ENCODE assay signal across 8 mouse cellular contexts in the genomic region with DNA sequence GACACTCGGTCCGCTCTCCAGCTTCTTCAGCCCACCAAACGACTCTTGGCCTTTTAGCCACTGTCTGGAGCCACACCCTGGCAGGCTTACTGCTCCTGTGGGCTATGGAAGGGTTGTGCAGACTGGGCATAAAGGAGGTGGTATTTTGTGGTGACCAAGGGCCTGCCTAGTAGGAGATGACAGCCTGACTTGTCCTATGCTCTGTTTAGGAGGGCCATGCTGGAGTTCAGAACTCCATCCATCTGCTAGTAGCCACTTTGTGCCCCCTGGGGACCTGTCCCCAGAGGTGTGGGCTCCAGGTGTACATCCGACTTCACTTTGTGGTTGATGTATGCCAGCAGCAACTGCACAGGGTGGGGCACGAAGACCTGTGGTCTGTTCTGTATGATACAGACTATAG. TPM values are rescaled to one million over a fixed set of nuclear protein-coding genes. Genes with fewer than 3 reads are reported as not detected.
DNase-seq lines count a peak whose midpoint lies in the region; ATAC-seq lines count a peak whose summit lies in the region.

No protein-coding gene starts in this region.

- H3K9ac ChIP-seq in heart, embryonic 12.5 days: peak overlapping the region; percentile 86
- H3K9ac ChIP-seq in embryonic facial prominence, embryonic 11.5 days (replicated peaks; ENCODE audit: low read length): peak overlapping the region; percentile 85; the same call in 1 of the 2 replicates
- peak overlapping the region; percentile 96 for H3K9ac ChIP-seq in hindbrain, embryonic 12.5 days
- peak overlapping the region; percentile 90 for H3K9ac ChIP-seq in midbrain, embryonic 11.5 days (ENCODE audit: low read length)

- H3K36me3 ChIP-seq in heart, embryonic 12.5 days: peaks cover 19% of the 10 kb centered on the region
- H3K36me3 ChIP-seq in embryonic facial prominence, embryonic 11.5 days (replicated peaks; ENCODE audit: control insufficient read depth, insufficient read depth, low read depth, low read length): peaks cover 7% of the 10 kb centered on the region
- H3K36me3 ChIP-seq in hindbrain, embryonic 12.5 days: peaks cover 25% of the 10 kb centered on the region
- peaks cover 16% of the 10 kb centered on the region for H3K36me3 ChIP-seq in midbrain, embryonic 11.5 days (ENCODE audit: control insufficient read depth, insufficient read depth, low read length)

- H3K27me3 ChIP-seq in heart, embryonic 12.5 days (replicated peaks): no peaks in the 10 kb centered on the region
- no peaks in the 10 kb centered on the region for H3K27me3 ChIP-seq in embryonic facial prominence, embryonic 11.5 days (ENCODE audit: control insufficient read depth, insufficient read depth, low read length)
- no peaks in the 10 kb centered on the region for H3K27me3 ChIP-seq in hindbrain, embryonic 12.5 days
- H3K27me3 ChIP-seq in midbrain, embryonic 11.5 days (ENCODE audit: control insufficient read depth, insufficient read depth, low read length): no peaks in the 10 kb centered on the region

- H3K4me2 ChIP-seq in heart, embryonic 12.5 days: peak overlapping the region; percentile 99
- peak overlapping the region; percentile 96 for H3K4me2 ChIP-seq in embryonic facial prominence, embryonic 11.5 days (ENCODE audit: low read depth, low read length)
- peak overlapping the region; percentile 88 for H3K4me2 ChIP-seq in hindbrain, embryonic 12.5 days (replicated peaks)
- H3K4me2 ChIP-seq in midbrain, embryonic 11.5 days: peak overlapping the region; percentile 64

- H3K9me3 ChIP-seq in heart, embryonic 12.5 days (replicated peaks): no peaks in the 10 kb centered on the region
- H3K9me3 ChIP-seq in embryonic facial prominence, embryonic 11.5 days (replicated peaks; ENCODE audit: control insufficient read depth, low read length): no peaks in the 10 kb centered on the region
- H3K9me3 ChIP-seq in hindbrain, embryonic 12.5 days (replicated peaks): no peaks in the 10 kb centered on the region
- no peaks in the 10 kb centered on the region for H3K9me3 ChIP-seq in midbrain, embryonic 11.5 days (ENCODE audit: control insufficient read depth, low read length)

- H3K4me1 ChIP-seq in heart, embryonic 12.5 days (replicated peaks): peaks cover 55% of the 10 kb centered on the region
- H3K4me1 ChIP-seq in embryonic facial prominence, embryonic 11.5 days (ENCODE audit: control insufficient read depth, insufficient read depth, low read length): peaks cover 9% of the 10 kb centered on the region
- H3K4me1 ChIP-seq in hindbrain, embryonic 12.5 days: peaks cover 67% of the 10 kb centered on the region
- peaks cover 47% of the 10 kb centered on the region for H3K4me1 ChIP-seq in midbrain, embryonic 11.5 days (ENCODE audit: control insufficient read depth, insufficient read depth, low read length)

- ATAC-seq in heart, embryonic 12.5 days (ENCODE audit: insufficient number of reproducible peaks, low FRiP score): no peak
- no peak for ATAC-seq in embryonic facial prominence, embryonic 11.5 days (replicated peaks; ENCODE audit: insufficient number of reproducible peaks, low FRiP score, low TSS enrichment, low read depth)
- no peak; the same call in 1 of the 2 replicates for ATAC-seq in hindbrain, embryonic 12.5 days (ENCODE audit: low FRiP score)
- no peak for ATAC-seq in midbrain, embryonic 11.5 days (ENCODE audit: low FRiP score)
- ATAC-seq in frontal cortex, adult (ENCODE audit: low TSS enrichment): no peak

- peak overlapping the region; percentile 97; the same call in 1 of the 2 replicates for H3K27ac ChIP-seq in heart, embryonic 12.5 days (ENCODE audit: poor library complexity, severe bottlenecking)
- no peak overlapping the region for H3K27ac ChIP-seq in embryonic facial prominence, embryonic 11.5 days (replicated peaks; ENCODE audit: low read depth, low read length)
- H3K27ac ChIP-seq in hindbrain, embryonic 12.5 days: peak overlapping the region; percentile 92
- H3K27ac ChIP-seq in midbrain, embryonic 11.5 days (ENCODE audit: low read depth, low read length): peak overlapping the region; percentile 87; the same call in 1 of the 2 replicates

- WGBS in heart, embryonic 12.5 days: 60% methylated on average over 5 of the region's 5 CpGs
- 56% methylated on average over 5 of the region's 5 CpGs for WGBS in embryonic facial prominence, embryonic 11.5 days
- 58% methylated on average over 5 of the region's 5 CpGs for WGBS in hindbrain, embryonic 12.5 days
- 56% methylated on average over 5 of the region's 5 CpGs for WGBS in midbrain, embryonic 11.5 days

- peak overlapping the region; percentile 74 for H3K4me3 ChIP-seq in heart, embryonic 12.5 days
- H3K4me3 ChIP-seq in embryonic facial prominence, embryonic 11.5 days (ENCODE audit: low read depth, low read length): peak overlapping the region; percentile 83
- H3K4me3 ChIP-seq in hindbrain, embryonic 12.5 days: peak overlapping the region; percentile 76
- peak overlapping the region; percentile 85 for H3K4me3 ChIP-seq in midbrain, embryonic 11.5 days (ENCODE audit: low read depth, low read length)

- DNase-seq in heart, adult 9 months (ENCODE audit: low spot score in 2 of 2): no peak
- no peak for DNase-seq in embryonic facial prominence, embryonic 11.5 days (ENCODE audit: low spot score)
- DNase-seq in midbrain, embryonic 11.5 days (ENCODE audit: low spot score, missing footprints): peak; percentile 85
- no peak for DNase-seq in ovary, postnatal 10 days (ENCODE audit: low spot score)
- no peak for DNase-seq in embryo, embryonic 10 days (ENCODE audit: low spot score)

RNA-seq across cellular contexts. Expression of gene Txnrd2, which starts 32.6 kb away (rescaled TPM):
- 34.9 and 37.2 TPM in 2 replicates for polyA plus RNA-seq in heart, embryonic 12.5 days (2016; fragmentation: Nextera tagmentation; extraction: Ambion mirVana)
- 15.8 and 15.9 TPM in 2 replicates for polyA plus RNA-seq in embryonic facial prominence, embryonic 11.5 days (2014; fragmentation: Nextera tagmentation; extraction: Ambion mirVana)
- 20.2 and 20.3 TPM in 2 replicates for polyA plus RNA-seq in hindbrain, embryonic 12.5 days (2016; fragmentation: Nextera tagmentation; extraction: Ambion mirVana)
- 21.0 and 22.7 TPM in 2 replicates for polyA plus RNA-seq in midbrain, embryonic 11.5 days (2014; fragmentation: Nextera tagmentation; extraction: Ambion mirVana)

RNA-seq across cellular contexts. Expression of gene Comt, which starts 33.1 kb away (rescaled TPM):
- polyA plus RNA-seq in heart, embryonic 12.5 days (2016; fragmentation: Nextera tagmentation; extraction: Ambion mirVana): 88.2 and 90.8 TPM in 2 replicates
- 47.4 and 49.3 TPM in 2 replicates for polyA plus RNA-seq in embryonic facial prominence, embryonic 11.5 days (2014; fragmentation: Nextera tagmentation; extraction: Ambion mirVana)
- 58.4 and 60.3 TPM in 2 replicates for polyA plus RNA-seq in hindbrain, embryonic 12.5 days (2016; fragmentation: Nextera tagmentation; extraction: Ambion mirVana)
- polyA plus RNA-seq in midbrain, embryonic 11.5 days (2014; fragmentation: Nextera tagmentation; extraction: Ambion mirVana): 50.8 and 52.5 TPM in 2 replicates

RNA-seq across cellular contexts. Expression of gene Arvcf, which starts 45.6 kb away (rescaled TPM):
- polyA plus RNA-seq in heart, embryonic 12.5 days (2016; fragmentation: Nextera tagmentation; extraction: Ambion mirVana): 32.5 and 36.9 TPM in 2 replicates
- 26.6 and 28.1 TPM in 2 replicates for polyA plus RNA-seq in embryonic facial prominence, embryonic 11.5 days (2014; fragmentation: Nextera tagmentation; extraction: Ambion mirVana)
- polyA plus RNA-seq in hindbrain, embryonic 12.5 days (2016; fragmentation: Nextera tagmentation; extraction: Ambion mirVana): 105 and 119 TPM in 2 replicates
- 66.9 and 71.0 TPM in 2 replicates for polyA plus RNA-seq in midbrain, embryonic 11.5 days (2014; fragmentation: Nextera tagmentation; extraction: Ambion mirVana)

RNA-seq across cellular contexts. Expression of gene Tango2, which starts 45.7 kb away (rescaled TPM):
- polyA plus RNA-seq in heart, embryonic 12.5 days (2016; fragmentation: Nextera tagmentation; extraction: Ambion mirVana): 48.4 and 50.3 TPM in 2 replicates
- 20.4 and 27.9 TPM in 2 replicates for polyA plus RNA-seq in embryonic facial prominence, embryonic 11.5 days (2014; fragmentation: Nextera tagmentation; extraction: Ambion mirVana)
- 48.2 and 50.5 TPM in 2 replicates for polyA plus RNA-seq in hindbrain, embryonic 12.5 days (2016; fragmentation: Nextera tagmentation; extraction: Ambion mirVana)
- 38.9 and 39.2 TPM in 2 replicates for polyA plus RNA-seq in midbrain, embryonic 11.5 days (2014; fragmentation: Nextera tagmentation; extraction: Ambion mirVana)
